Mouse (Mus musculus) limb, embryonic 10.5 days (tissue): Measurements from ENCODE around the gene Gm49661. TPM values are rescaled to one million over a fixed set of nuclear protein-coding genes. Genes with fewer than 3 reads are reported as not detected.
A peak's percentile ranks its signal among the peaks of the same experiment; 100 is the strongest.

ENCODE experiments used
- DNase-seq: peaks from one replicate; pipeline ENCODE4 v3.0.0-alpha.2; 2017; ENCODE audit warnings: low spot score
- H3K27ac ChIP-seq: fragments of 300-500 bp; sonication (generic); 2 replicates; pipeline ENCODE4 v1.5.1; 2016; ENCODE audit warnings: mild to moderate bottlenecking
- H3K27me3 ChIP-seq: fragments of 300-500 bp; sonication (generic); 2 replicates; pipeline ENCODE4 v1.6.1; 2016; ENCODE audit warnings: low read depth, mild to moderate bottlenecking; ENCODE audit not compliant: poor library complexity, severe bottlenecking
- H3K36me3 ChIP-seq: fragments of 300-500 bp; sonication (generic); 2 replicates; pipeline ENCODE4 v1.6.1; 2016; ENCODE audit warnings: mild to moderate bottlenecking, moderate library complexity
- H3K4me1 ChIP-seq: fragments of 300-500 bp; sonication (generic); 2 replicates; pipeline ENCODE4 v1.6.1; 2016
- H3K4me3 ChIP-seq: fragments of 300-500 bp; sonication (generic); 2 replicates; pipeline ENCODE4 v1.5.1; 2016; ENCODE audit warnings: mild to moderate bottlenecking, moderate library complexity
- H3K9me3 ChIP-seq: fragments of 300-500 bp; sonication (generic); replicated peaks from 2 replicates; pipeline ENCODE4 v1.6.1; 2016; ENCODE audit warnings: mild to moderate bottlenecking
- WGBS: fragments of 180-500 bp; shearing (Covaris S2); methylation state at CpG from one replicate; pipeline ENCODE4 v1.1.7; 2016; 5-methylcytosine and 5-hydroxymethylcytosine counted together
- polyA plus RNA-seq: library from polyadenylated mRNA; unstranded; fragments of >200 nt; fragmentation: Nextera tagmentation; extraction: Ambion mirVana; gene quantifications from 2 replicates; pipeline ENCODE4 v1.2.1, GENCODE M21; 2016

The Gm49661 gene
- polyA plus RNA-seq, 1 experiment from 2014 or later = not detected

- Histone ChIP-seq H3K4me3 (peak within 1 kb of the TSS; percentile 73), H3K27me3 (peaks cover 52% of the 10 kb centered on the region), H3K4me1 (peaks cover 35% of the 10 kb centered on the region), H3K36me3 (no peaks in the 10 kb centered on the region), H3K27ac (peak within 1 kb of the TSS; percentile 87), H3K9me3 (no peaks in the 10 kb centered on the region)
- under 1% methylated on average over 28 of the region's 28 CpGs for whole genome bisulfite sequencing
- peak; percentile 96 for DNase-seq
These were observed 21.1 kb upstream of the Gm49661 start, which contains the start of gene Hook2 for GRCm38 (mm10) chr8:84990349-84990748. Gene Hook2, plus strand, starts transcription at chr8:84990603.

- no peaks in the 10 kb centered on the region for H3K36me3 ChIP-seq
- peaks cover 40% of the 10 kb centered on the region for H3K4me1 ChIP-seq
- peak overlapping the region; percentile 73 for H3K4me3 ChIP-seq
- WGBS = under 1% methylated on average over 15 of the region's 15 CpGs
- H3K9me3 ChIP-seq = no peaks in the 10 kb centered on the region
- peaks cover 47% of the 10 kb centered on the region for H3K27me3 ChIP-seq
- peak overlapping the region; percentile 87 for H3K27ac ChIP-seq
- DNase-seq = peak; percentile 95
These were observed 20.6 kb upstream of the Gm49661 start for GRCm38 (mm10) chr8:84989810-84990209.

GRCm38 (mm10) chr8:84989311-84989731, 20.1 kb upstream of the Gm49661 start:
- Histone ChIP-seq H3K4me1 (peaks cover 45% of the 10 kb centered on the region), H3K9me3 (no peaks in the 10 kb centered on the region), H3K27me3 (peaks cover 42% of the 10 kb centered on the region), H3K36me3 (no peaks in the 10 kb centered on the region), H3K27ac (peak overlapping the region; percentile 87), H3K4me3 (peak overlapping the region; percentile 73)
- DNase-seq = peak; percentile 43
- 9% methylated on average over 15 of the region's 15 CpGs for WGBS

- Histone ChIP-seq H3K27me3 (peaks cover 28% of the 10 kb centered on the region; the same call in 1 of the 2 replicates), H3K4me3 (no peak overlapping the region), H3K36me3 (no peaks in the 10 kb centered on the region), H3K9me3 (no peaks in the 10 kb centered on the region), H3K27ac (no peak overlapping the region; the same call in 1 of the 2 replicates), H3K4me1 (peaks cover 54% of the 10 kb centered on the region)
- DNase-seq = no peak
- WGBS = 75% methylated on average over 2 of the region's 2 CpGs
These were observed 18.7 kb upstream of the Gm49661 start for GRCm38 (mm10) chr8:84987903-84988302.

- peaks cover 24% of the 10 kb centered on the region; the same call in 1 of the 2 replicates for H3K27me3 ChIP-seq
- no peaks in the 10 kb centered on the region for H3K9me3 ChIP-seq
- DNase-seq = no peak
- 85% methylated on average over 5 of the region's 5 CpGs for WGBS
- H3K4me1 ChIP-seq = peaks cover 55% of the 10 kb centered on the region
- H3K27ac ChIP-seq = no peak overlapping the region
- no peaks in the 10 kb centered on the region for H3K36me3 ChIP-seq
- no peak overlapping the region for H3K4me3 ChIP-seq
These were observed 18.2 kb upstream of the Gm49661 start for GRCm38 (mm10) chr8:84987388-84987787.

GRCm38 (mm10) chr8:84986379-84986945, 17.2 kb upstream of the Gm49661 start:
- 44% methylated on average over 8 of the region's 8 CpGs for WGBS
- peaks cover 24% of the 10 kb centered on the region; the same call in 1 of the 2 replicates for H3K27me3 ChIP-seq
- H3K4me3 ChIP-seq = peak overlapping the region; percentile 66
- H3K27ac ChIP-seq = peak overlapping the region; percentile 89
- H3K36me3 ChIP-seq = no peaks in the 10 kb centered on the region
- H3K4me1 ChIP-seq = peaks cover 64% of the 10 kb centered on the region
- no peaks in the 10 kb centered on the region for H3K9me3 ChIP-seq
- no peak for DNase-seq

GRCm38 (mm10) chr8:84985684-84986378, 16.6 kb upstream of the Gm49661 start:
- peaks cover 65% of the 10 kb centered on the region for H3K4me1 ChIP-seq
- no peaks in the 10 kb centered on the region for H3K9me3 ChIP-seq
- 0% methylated on average over 53 of the region's 53 CpGs for WGBS
- peak; percentile 91 for DNase-seq
- H3K4me3 ChIP-seq = peak overlapping the region; percentile 66
- peak overlapping the region; percentile 89 for H3K27ac ChIP-seq
- peaks cover 23% of the 10 kb centered on the region; the same call in 1 of the 2 replicates for H3K27me3 ChIP-seq
- H3K36me3 ChIP-seq = no peaks in the 10 kb centered on the region

- Histone ChIP-seq H3K9me3 (no peaks in the 10 kb centered on the region), H3K4me1 (peaks cover 67% of the 10 kb centered on the region), H3K4me3 (peak overlapping the region; percentile 66), H3K27ac (peak overlapping the region; percentile 89), H3K27me3 (peaks cover 28% of the 10 kb centered on the region), H3K36me3 (no peaks in the 10 kb centered on the region)
- no peak for DNase-seq
- WGBS = under 1% methylated on average over 23 of the region's 23 CpGs
These were observed 15.9 kb upstream of the Gm49661 start for GRCm38 (mm10) chr8:84985049-84985683.

GRCm38 (mm10) chr8:84984294-84985048, 15.2 kb upstream of the Gm49661 start:
- peak overlapping the region; percentile 89 for H3K27ac ChIP-seq
- H3K4me3 ChIP-seq = peak overlapping the region; percentile 66
- 6% methylated on average over 16 of the region's 16 CpGs for WGBS
- peaks cover 67% of the 10 kb centered on the region for H3K4me1 ChIP-seq
- no peaks in the 10 kb centered on the region for H3K36me3 ChIP-seq
- no peaks in the 10 kb centered on the region for H3K9me3 ChIP-seq
- DNase-seq = peak; percentile 42
- H3K27me3 ChIP-seq = peaks cover 30% of the 10 kb centered on the region

GRCm38 (mm10) chr8:84982499-84983011, 13.3 kb upstream of the Gm49661 start:
- 76% methylated on average over 3 of the region's 3 CpGs for WGBS
- peaks cover 80% of the 10 kb centered on the region for H3K4me1 ChIP-seq

GRCm38 (mm10) chr8:84981644-84982498, 12.6 kb upstream of the Gm49661 start:
- peaks cover 86% of the 10 kb centered on the region for H3K4me1 ChIP-seq
- peak overlapping the region; percentile 56 for H3K27ac ChIP-seq
- no peaks in the 10 kb centered on the region for H3K36me3 ChIP-seq
- DNase-seq = no peak
- H3K4me3 ChIP-seq = no peak overlapping the region
- peaks cover 37% of the 10 kb centered on the region for H3K27me3 ChIP-seq
- H3K9me3 ChIP-seq = no peaks in the 10 kb centered on the region
- 80% methylated on average over 15 of the region's 15 CpGs for WGBS

More at GRCm38 (mm10) chr8:84982499-84983011, 13.3 kb upstream of the Gm49661 start:
- DNase-seq = no peak
- Histone ChIP-seq H3K27me3 (peaks cover 37% of the 10 kb centered on the region), H3K4me3 (no peak overlapping the region), H3K27ac (peak overlapping the region; percentile 56), H3K36me3 (no peaks in the 10 kb centered on the region), H3K9me3 (no peaks in the 10 kb centered on the region)
